Mouse (Mus musculus) adrenal gland, adult 8-10 months (tissue): Measurements from ENCODE around the gene Vps13d. TPM values are rescaled to one million over a fixed set of nuclear protein-coding genes. Genes with fewer than 3 reads are reported as not detected.
"Not testable (repeated sequence)": the region's sequence is repeated elsewhere in the genome, so short reads cannot be mapped to it uniquely, and the experiment has no call there.

Experiments
- DNase-seq: peaks from one replicate; pipeline ENCODE4 v3.0.0; 2022
- total RNA-seq, 4 experiments: library from RNA; stranded (reverse); gene quantifications; 2 replicates each; pipeline ENCODE4 v1.2.4; 2022

Vps13d gene
- total RNA-seq, 4 experiments from 2014 or later: 62.6 to 84.7 (median 81.4) TPM

DNA sequence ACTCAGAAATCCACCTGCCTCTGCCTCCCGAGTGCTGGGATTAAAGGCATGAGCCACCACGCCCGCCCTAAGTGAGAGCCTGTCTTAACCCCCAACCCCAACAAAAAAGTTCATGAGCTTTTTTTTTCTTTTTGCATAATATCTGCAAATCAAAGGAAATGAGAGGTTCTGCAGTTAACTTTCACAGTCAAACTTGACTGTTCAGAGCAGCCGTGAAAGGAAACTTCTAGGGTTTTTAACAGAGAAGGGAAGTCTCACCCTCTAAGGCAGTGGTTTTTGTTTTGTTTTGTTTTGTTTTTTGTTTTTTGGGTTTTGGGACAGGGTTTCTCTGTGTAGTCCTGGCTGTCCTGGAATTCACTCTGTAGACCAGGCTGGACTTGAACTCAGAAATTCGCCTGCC, 15.8 kb upstream of the Vps13d start:
- DNase-seq: no peak

DNA sequence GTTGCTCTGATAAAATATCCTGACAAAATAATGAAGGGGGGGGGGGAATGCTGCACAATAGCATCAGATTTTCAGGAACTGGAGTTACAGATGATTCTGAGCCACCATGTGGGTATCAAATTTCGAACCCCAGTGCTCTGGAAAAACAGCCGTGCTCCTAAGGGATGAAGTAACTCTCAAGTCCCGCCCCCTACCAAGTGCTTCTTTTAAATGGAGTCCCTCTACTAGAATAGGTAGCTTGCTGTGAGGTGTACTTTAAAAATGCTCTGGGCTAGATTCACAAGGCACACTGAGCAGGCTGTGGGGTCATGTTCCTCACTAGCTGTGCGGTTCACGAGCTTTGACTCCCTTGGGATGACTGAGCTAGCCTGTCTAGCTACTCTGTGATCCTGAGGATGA, 14.9 kb upstream of the Vps13d start:
- DNase-seq: no peak

DNA sequence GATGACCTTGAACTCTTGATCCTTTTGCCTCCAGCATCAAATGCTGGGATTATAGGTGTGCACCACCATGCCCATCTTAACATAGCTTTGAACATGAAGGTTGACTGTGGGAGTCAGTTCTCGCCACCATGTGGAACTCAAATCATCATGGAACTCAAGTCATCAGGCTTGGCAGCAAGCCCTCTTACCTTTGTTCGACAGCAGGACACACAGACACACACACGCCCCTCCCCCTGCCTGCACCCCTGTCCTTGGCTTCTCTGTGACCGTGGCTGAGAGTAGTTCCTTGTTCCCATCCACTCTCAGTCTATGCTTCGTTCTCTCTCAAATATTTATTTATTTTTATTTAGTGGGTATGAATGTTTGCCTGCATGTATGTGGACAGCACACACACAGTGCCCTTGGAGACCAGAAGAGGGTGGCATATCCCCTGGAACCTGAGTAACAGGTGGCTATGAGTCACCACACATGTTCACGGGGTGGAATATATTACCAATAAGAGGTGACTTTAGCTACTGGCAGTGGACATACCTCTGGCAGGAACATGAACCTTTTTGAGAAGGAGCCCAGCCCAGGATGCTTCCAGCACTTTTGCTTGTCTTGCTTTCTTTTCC, 14.4 kb upstream of the Vps13d start:
- DNase-seq: no peak

DNA sequence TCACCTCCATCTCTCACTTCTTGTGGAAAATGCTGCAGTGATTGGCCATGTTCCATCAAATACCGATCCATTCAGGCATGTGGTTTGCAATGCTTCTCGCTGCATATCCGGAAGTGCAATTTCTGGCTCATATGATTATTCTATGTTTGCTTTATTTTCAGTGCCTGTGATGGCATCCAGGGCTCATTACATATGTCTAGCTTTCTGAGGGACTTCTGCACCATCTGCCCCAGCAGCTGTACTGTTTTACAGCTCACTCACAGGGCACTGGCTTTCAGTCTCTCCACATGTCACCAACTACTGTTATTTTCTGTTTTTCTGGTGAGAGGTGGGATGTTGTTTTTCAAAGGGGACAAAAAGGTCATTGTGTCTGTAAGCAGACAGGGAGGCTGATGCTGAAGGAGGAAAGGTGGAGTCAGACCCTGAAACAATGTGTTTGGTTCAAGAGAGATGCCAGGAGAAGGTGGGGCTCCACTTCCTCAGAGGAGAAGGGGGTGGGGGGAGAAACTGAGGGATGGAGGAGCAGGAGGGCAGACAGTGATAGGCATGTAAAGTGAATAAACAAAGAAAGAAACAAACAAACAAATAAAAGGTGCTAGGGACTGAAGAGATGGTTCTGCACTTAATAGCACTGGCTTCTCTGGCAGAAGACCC, 13.0 kb upstream of the Vps13d start:
- no peak for DNase-seq

DNA sequence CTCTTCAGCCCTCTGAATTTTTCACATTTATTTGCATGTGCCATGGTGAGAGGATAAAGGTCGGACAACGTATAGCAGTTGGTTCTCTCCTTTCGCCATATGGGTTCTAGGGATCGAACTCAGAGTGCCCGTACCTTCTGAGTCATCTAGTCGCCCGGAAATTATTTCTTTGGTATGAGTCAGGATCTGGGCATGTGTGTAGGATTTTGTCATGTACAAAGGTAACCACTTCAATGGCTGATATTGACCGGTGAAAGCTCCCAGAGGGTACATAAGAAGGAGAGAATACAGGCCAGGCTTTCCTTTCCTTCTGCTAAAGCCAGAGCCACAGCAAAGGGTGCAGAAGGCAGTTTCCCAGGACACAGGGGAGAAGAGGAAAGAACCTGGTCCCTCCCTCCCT, 10.0 kb upstream of the Vps13d start:
- DNase-seq: no peak

DNA sequence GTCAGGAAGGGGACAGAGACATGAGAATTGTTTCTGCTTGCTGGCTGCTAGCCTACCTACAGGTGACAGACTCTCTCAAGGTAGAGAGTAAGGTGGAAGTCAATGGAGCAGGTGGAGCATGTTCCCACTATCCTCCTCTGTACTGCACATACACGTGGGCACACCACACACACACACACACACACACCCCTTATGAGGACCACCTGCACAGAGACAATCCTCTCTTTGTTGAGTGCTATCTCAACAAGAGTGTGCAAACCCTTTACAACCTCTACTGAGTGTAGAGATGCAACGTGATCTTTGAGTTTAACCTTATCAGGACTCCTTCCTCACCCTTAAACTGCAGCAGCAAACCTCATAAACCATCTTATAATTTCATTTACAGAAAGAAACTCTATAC, 8.5 kb upstream of the Vps13d start:
- no peak for DNase-seq

DNA sequence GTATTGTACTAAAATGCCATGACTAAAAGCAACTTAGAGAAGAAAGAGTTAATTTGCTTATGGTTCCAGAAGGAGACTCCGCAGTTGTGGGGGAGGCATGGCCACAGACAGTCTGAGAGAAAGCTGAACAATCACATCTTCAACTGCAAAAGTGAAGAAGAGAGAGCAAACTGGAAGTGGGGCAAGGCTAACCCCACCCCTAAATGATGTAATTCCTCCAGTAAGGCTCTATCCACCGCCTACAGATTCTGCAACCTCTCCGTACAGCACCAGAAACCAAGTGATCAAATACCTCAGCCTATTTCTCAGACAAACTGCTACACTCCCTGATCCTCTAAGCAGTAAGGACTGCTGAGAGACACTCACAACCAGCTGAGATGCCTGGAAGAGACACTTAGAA, 6.6 kb upstream of the Vps13d start:
- DNase-seq: peak; percentile 37

DNA sequence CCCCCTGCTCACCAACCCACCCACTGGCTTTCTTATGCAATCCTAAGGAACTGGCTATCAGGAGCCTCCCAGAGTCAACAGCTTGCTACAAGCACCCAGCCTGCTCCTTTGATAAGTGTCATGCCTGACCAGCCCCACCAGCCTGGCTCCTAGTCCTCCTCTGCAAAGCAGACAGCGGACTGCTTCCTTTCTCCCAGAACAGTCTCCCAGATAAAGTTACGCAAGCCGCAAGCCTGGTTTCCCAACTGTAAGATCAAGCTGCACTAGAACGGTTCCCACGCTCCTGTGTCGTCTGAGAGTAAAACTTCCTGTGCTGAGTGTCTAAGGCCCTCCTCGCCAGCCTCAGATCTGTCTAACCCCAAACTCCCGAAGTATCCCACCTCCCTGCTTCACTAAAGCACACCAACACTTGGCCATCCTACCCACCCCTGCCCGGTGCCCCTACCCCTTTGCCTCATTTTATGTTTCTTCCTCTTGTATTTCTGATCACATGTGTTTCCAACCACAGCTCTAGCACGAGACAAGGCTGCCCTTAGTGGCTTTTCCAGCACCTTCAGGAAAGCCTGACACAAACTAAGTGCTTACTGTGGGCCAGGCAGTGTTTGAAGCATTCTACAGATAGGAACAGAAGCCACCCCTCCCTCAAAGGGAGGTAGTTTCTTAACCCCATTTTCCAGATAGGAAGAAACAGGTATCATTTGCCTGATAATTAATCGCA, 5.3 kb upstream of the Vps13d start:
- DNase-seq: peak; percentile 32

DNA sequence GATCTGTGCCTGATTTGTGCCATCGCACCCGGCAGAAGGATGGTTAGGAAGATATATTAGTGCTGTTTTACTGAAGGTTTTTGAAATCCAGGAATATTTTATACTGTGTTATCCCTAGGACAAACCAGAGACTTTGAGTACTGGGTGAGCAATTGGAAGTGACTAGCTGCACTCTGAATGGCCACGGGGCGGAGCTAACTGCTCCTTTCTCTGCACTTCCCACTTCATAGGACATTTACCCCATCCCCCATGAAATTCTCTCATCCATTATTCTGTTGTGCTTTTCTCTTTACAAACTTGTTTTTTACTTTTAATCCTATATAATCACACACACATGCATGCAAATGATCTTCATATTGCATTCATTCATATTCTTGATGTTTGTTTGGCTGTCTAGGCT, 1.8 kb upstream of the Vps13d start:
- DNase-seq: no peak

DNA sequence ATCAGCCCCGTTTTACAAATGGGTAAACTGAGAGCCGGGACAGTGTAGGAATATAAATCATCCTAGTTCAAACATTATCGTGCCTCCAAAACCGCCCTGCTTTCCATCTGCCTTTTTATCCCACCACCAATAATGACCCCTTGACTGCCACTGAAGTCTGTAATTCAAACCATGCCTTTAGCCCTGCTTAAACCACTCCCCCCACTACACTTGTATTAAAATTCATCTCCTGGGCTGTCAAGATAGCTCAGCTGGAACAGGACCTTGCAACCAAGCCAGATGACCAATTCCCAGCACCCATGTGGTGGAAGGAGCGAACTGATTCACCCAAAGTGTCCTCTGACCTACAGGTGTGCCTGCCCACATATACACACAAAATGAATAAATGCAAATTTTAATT, 367 bp upstream of the Vps13d start:
- DNase-seq: no peak

DNA sequence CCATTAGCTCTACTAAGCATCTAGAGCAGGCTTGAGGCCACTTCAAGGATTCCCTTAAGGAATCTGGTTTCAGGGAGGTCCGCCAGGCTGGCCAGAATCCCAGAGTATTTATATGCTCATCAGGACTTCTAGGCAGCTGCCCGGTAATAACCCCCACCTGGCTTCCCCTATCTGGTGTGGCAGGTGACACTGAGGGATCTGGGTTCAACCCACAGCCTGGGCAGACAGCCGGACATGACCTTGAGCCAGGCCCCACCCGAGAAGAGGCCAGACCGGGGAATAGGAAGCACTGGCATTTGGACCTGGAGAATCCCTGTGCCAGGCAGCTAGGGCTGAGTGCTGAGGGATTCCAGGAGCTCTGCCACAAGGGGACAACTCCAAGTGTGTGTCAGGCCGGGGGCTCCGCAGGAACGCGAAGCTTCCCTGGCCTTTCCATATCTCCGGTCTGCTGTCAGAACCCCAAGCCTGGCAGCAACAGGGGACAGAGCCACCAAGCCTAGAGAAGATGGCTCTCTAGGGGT, 754 bp downstream of the Vps13d start:
- DNase-seq: peak; percentile 63

DNA sequence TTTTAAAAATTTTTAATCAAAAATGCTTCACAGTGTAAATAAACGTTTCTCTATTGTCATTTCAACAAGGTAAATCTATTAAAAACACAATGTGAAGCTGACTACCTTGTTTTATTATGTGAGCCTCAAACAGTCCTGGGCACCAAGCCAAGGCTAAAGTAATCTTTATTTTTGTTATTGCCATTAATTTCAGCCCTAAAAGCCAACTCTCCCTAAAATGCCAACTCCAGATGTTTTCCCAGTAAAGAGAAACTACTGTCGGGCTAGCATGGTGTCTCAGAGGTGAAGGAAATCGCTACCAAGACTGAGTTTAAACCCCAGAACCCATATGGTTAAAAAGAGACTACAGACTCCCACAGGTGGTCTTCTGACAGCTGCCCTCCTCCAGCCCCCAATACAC, 1.4 kb downstream of the Vps13d start:
- no peak for DNase-seq

DNA sequence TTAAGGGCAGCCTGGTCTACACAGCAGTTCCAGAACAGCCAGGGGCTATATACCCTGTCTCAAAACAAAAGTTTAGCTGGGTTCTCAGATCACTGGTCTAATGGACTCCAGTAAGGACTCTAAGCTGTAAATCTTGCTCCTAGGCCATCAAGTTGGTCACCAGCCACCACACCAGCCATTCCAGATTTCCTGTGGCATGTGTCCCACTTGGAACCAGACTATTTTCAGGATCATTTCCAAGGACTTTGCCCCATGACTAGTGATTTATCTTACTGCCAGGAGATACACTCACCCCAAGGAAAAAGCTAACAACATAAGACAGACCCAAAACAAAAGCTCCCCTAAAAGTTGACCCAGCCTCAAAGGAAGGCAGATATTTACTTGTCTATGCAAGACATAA, 2.1 kb downstream of the Vps13d start:
- DNase-seq: peak; percentile 80

DNA sequence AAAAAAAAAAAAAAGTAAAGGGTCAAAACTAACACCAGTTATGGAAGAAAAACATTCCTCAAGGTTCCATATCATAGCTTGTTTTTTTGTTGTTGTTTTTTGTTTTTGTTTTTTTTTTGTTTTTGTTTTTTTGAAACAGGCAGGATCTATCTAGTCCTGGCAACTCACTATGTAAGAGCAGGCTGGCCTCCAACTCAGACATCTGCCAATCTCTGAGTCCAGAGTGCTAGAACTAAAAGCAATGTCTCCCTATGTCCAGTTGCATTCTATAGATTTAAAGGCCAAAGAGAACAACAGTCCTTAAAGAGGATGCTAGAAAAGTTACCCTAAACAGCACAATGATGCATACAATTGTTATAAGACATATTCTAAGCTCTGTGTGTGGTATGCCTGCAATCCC, 6.2 kb downstream of the Vps13d start:
- no peak for DNase-seq

DNA sequence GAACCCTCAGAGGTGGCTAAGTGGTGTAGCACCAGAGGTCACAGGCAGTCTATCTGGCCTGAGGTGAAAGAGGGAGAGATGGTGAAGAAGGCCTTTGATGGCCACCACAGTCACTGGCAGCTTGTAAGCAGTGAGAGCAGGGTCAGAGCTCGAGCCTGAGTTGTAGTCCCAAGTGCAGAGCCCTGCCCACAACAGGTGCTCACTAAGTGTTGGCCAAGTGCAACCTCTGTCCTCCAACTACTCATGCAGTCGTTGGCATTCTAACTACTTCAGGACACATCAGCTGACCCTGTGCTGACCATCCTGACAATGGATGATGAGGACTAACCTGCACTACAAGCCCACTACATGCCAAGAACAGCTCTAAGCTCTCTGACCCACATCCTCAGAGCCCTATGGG, 7.2 kb downstream of the Vps13d start:
- DNase-seq: no peak

DNA sequence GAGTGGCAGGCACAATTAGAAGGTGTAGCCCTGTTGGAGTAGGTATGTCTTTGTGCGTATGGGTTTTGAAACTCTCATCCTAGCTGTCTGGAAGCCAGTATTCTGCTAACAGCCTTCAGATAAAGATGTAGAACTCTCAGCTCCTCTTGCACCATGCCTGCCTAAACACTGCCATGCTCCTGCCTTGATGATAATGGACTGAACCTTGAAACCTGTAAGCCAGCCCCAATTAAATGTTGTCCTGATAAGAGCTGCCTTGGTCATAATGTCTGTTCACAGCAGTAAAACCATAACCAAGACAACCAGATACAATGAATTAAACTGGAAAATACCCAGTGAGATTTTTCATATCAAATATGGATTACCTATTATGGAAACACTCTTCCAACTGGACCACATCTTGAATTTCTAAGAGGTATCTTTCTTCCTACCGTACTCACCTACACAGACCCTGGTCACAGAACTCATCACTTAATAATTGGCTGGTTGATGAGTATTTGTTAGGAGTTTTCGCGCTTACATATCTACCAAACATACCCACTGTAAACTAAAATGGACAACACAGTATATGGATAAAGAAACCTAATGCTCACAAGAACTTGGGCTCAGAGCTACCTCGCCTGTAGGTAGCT, 15.8 kb downstream of the Vps13d start:
- DNase-seq: no peak

DNA sequence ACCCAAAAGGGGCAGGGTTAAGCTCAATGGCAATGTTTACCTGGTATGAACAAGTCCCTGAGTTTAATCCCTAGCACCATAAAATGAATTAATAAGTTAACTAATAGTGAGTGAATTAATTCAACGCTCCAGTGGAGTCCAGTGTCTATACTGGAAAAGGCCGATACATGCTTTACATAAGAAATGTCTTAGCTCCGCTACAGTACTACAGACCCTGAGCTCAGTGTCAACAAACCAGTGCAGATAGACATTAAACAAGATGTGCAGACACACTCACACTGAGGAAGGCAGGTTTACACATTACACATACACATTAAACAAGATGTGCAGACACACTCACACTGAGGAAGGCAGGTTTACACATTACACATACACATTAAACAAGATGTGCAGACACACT, 29.3 kb downstream of the Vps13d start:
- DNase-seq: not testable (repeated sequence)

DNA sequence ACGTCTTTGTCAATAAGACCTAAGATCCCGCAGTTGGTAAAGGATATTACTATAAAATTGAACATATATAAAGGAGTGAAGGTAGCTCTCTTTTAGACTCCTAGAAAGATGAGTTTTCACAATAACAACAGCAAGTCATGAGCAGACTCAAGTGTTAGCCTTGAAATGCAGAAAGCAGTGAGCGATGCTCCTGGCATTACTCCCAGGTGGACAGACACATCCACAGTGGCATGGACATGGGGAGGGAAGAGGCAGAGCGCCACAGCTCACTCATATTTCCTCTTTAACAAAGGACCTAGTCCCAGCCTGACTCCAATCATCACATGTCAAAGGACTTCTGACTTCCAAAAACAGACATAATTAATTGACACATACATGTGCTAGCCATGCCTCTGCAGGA, 30.7 kb downstream of the Vps13d start:
- peak; percentile 51 for DNase-seq

DNA sequence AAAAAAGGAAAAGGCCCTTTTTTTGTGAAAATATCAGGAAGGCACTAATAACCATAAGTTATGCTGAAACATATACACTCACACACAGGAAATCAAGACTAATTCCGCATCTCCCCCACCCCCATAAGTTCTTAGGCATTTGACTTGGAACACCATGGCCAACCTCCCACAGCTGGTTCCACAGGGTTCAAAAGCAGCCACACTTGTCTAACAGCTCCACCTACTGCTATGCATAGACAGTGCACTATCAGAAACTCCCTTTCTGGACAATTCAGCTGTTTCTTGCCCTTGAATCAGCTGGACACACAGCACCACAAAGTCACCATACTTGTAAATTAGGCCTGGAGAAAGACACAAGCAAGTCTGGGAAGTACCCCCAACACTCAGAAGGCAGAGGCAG, 33.6 kb downstream of the Vps13d start:
- no peak for DNase-seq

DNA sequence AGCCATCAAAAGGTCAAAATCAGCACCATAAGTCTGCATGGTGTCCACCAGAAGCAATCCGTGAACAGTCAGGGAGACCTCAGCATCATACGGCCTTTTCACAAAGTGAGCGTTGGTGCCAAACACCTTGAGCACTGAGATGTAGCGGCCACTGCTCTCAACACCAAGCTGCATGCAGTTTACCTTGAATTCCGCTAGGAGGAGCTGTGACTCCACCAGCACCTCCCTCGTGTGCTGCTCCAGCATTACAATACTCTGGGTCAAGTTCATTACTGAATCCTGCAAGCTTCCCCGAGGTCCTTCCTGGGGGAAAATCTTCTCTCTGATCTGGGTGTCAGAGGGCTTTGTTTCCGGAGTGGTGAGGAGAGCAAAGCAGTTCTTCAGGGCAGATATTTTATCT, 38.8 kb downstream of the Vps13d start:
- peak; percentile 23 for DNase-seq

DNA sequence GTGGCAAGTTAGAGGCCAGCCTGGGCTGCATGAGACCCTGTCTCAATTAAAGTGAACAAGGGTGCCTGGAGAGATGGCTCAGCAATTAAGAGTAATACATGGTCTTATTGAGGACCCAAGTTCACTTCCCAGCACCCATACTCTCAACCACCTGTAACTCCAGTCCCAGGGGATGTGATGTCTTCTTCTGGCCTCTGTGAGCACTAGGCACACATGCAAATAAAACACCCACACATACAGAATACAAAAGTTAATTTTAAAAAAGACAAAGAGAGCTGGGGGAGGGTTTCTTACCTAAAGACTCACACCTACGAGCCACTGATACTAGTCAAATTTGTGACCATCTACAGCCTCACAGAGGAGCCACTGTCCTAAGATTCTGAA, 43.7 kb downstream of the Vps13d start:
- DNase-seq: no peak

DNA sequence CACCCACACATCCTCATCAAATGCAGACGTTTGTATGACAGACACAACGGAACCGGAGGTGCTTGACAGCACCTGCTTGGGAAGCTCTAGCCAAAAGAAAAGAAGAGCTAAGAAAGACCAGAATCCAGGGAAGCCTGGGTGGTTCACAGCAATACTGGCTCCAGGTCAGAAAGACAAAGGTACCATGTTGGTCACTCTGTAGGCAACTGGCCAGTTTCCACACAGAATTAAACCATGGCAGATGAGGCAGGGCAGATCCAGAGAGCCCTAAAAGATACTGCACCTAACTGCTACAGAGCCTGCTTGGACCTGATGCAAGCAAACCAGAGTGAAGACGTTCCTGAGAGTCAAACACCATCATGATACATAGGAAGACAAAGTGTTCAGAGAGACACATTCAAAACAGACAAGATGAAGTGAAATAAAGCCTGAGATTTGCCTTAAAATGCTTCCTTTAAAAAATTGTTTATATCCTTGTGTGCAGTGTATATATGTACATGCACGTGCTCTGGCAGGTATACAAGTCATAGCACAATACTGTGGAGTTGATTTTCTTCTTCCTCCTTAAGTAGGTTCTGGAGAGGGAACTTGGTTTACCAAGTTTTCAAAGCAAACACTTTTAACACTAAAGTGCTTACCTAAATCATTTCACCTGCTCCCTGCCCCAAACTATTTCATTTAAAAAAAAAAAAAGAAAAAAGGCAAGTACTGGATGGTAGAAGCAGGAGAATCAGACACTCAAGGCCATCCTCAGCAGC, 44.3 kb downstream of the Vps13d start:
- no peak for DNase-seq
